Mouse (Mus musculus) ES-E14 (cell line): Measurements from ENCODE around the gene Trpm3. TPM values are rescaled to one million over a fixed set of nuclear protein-coding genes. Genes with fewer than 3 reads are reported as not detected.

ENCODE experiments used
- DNase-seq: peaks from one replicate; pipeline ENCODE4 v3.0.0-alpha.2; 2013; ENCODE audit warnings: low read depth, low spot score
- H3K27ac ChIP-seq: 2 replicates; pipeline ENCODE4 v1.5.1; 2012; ENCODE audit warnings: low read depth, mild to moderate bottlenecking, low read length, moderate library complexity, mixed read lengths; ENCODE audit not compliant: poor library complexity, insufficient read depth, severe bottlenecking
- H3K36me3 ChIP-seq: 2 replicates; pipeline ENCODE4 v1.6.1; 2012; ENCODE audit warnings: mild to moderate bottlenecking, low read length, moderate library complexity, mixed read lengths; ENCODE audit not compliant: control insufficient read depth, poor library complexity, insufficient read depth, severe bottlenecking
- H3K4me1 ChIP-seq, 2 experiments: fragments of 150-350 bp in 1 of 2; sonication (generic) in 1 of 2; 2 replicates each; pipeline ENCODE4 v1.6.1; 2012; ENCODE audit warnings: low read length in 2 of 2, mild to moderate bottlenecking in 1 of 2, mixed read lengths in 1 of 2; ENCODE audit not compliant: control insufficient read depth in 2 of 2, insufficient read depth in 2 of 2, poor library complexity in 1 of 2
- H3K4me3 ChIP-seq, 2 experiments: fragments of 150-350 bp in 1 of 2; sonication (generic) in 1 of 2; 2 replicates each; pipeline ENCODE4 v1.5.1; 2012; ENCODE audit warnings: low read length in 2 of 2, low read depth in 1 of 2, mild to moderate bottlenecking in 1 of 2, mixed read lengths in 1 of 2; ENCODE audit not compliant: insufficient read depth in 1 of 2, poor library complexity in 1 of 2, severe bottlenecking in 1 of 2
- H3K9ac ChIP-seq: 2 replicates; pipeline ENCODE4 v1.6.1; 2012; ENCODE audit warnings: low read depth, mild to moderate bottlenecking, low read length, mixed read lengths; ENCODE audit not compliant: poor library complexity, insufficient read depth, severe bottlenecking
- H3K9me3 ChIP-seq: fragments of 150-350 bp; sonication (generic); 2 replicates; pipeline ENCODE4 v1.6.1; 2012; ENCODE audit warnings: low read depth, mild to moderate bottlenecking, low read length; ENCODE audit not compliant: control insufficient read depth, insufficient read depth
- CHD2 ChIP-seq: IDR thresholded peaks from 2 replicates; pipeline ENCODE4 v1.6.1; 2014; ENCODE audit warnings: mild to moderate bottlenecking, low read depth, low read length, inconsistent platforms
- HCFC1 ChIP-seq: IDR thresholded peaks from 2 replicates; pipeline ENCODE4 v1.6.1; 2012; ENCODE audit warnings: low read length, inconsistent platforms, borderline replicate concordance; ENCODE audit not compliant: insufficient read depth
- MAFK ChIP-seq: IDR thresholded peaks from 2 replicates; pipeline ENCODE4 v1.6.1; 2014; ENCODE audit warnings: mild to moderate bottlenecking, low read depth, low read length, inconsistent platforms; ENCODE audit not compliant: insufficient read depth
- ZC3H11A ChIP-seq: IDR thresholded peaks from 2 replicates; pipeline ENCODE4 v1.6.1; 2012; ENCODE audit warnings: low read depth, mild to moderate bottlenecking, inconsistent platforms, low read length, borderline replicate concordance
- ZNF384 ChIP-seq: IDR thresholded peaks from 2 replicates; pipeline ENCODE4 v1.6.1; 2012; ENCODE audit warnings: low read depth, low read length, inconsistent platforms
- in situ Hi-C, 2 experiments: fragments of 600-800 bp; cut with MboI; formaldehyde crosslinking; loops; one replicate each; pipeline ENCODE4 v1.15.1; 2025; ENCODE audit warnings: low sequenced_read_pairs in 2 of 2, inconsistent platforms in 1 of 2; ENCODE audit not compliant: unreplicated experiment in 2 of 2
- total RNA-seq: library from RNA; depleted of rRNA; stranded (reverse); fragments of 300-350 nt; gene quantifications from 2 replicates; pipeline ENCODE4 v1.2.3, GENCODE M21; 2012

The Trpm3 gene
- total RNA-seq, 1 experiment: 0.22 TPM

- Histone ChIP-seq H3K4me1 (no peaks in the 10 kb centered on the region), H3K27ac (no peak overlapping the region), H3K36me3 (no peaks in the 10 kb centered on the region), H3K9ac (no peak overlapping the region), H3K4me3 (no peak overlapping the region), H3K9me3 (no peaks in the 10 kb centered on the region)
- in situ Hi-C loops: loop anchor here in 1 of 2 experiments (25.0 kb wide), 1 partner anchor 441 kb away; no protein-coding TSS in a partner anchor
- TF ChIP-seq ZC3H11A (no peak), ZNF384 (no peak), MAFK (no peak), CHD2 (no peak), HCFC1 (no peak)
- DNase-seq: no peak
Measured at GRCm38 (mm10) chr19:22303021-22303951, 164.4 kb downstream of the Trpm3 start.

- H3K4me1 ChIP-seq: no peaks in the 10 kb centered on the region
- no peak overlapping the region for H3K27ac ChIP-seq
- in situ Hi-C loops: loop anchor here in 1 of 2 experiments (25.0 kb wide), 1 partner anchor 442 kb away; no protein-coding TSS in a partner anchor
- no peaks in the 10 kb centered on the region for H3K36me3 ChIP-seq
- no peak overlapping the region; the same call in 1 of the 2 replicates for H3K9ac ChIP-seq
- DNase-seq: peak; percentile 66
- H3K4me3 ChIP-seq: peak overlapping the region in 1 of 2 experiments; percentile 30; a peak in 1 of 4 replicates
- no peaks in the 10 kb centered on the region for H3K9me3 ChIP-seq
- no peak for TF ChIP-seq CHD2
- TF ChIP-seq ZNF384: no peak
- no peak for TF ChIP-seq MAFK
- peak; percentile 67; the same call in 1 of the 2 replicates for TF ChIP-seq ZC3H11A
Measured at GRCm38 (mm10) chr19:22303952-22304655, 165.3 kb downstream of the Trpm3 start.

- DNase-seq: no peak
- Histone ChIP-seq H3K9ac (no peak overlapping the region), H3K4me3 (no peak overlapping the region), H3K4me1 (no peaks in the 10 kb centered on the region), H3K9me3 (no peaks in the 10 kb centered on the region), H3K36me3 (no peaks in the 10 kb centered on the region), H3K27ac (no peak overlapping the region)
- in situ Hi-C loops: loop anchor here in 1 of 2 experiments (25.0 kb wide), 1 partner anchor 446 kb away; no protein-coding TSS in a partner anchor
- TF ChIP-seq ZNF384: no peak
- TF ChIP-seq ZC3H11A: no peak
- TF ChIP-seq HCFC1: no peak
- TF ChIP-seq MAFK: no peak
- no peak for TF ChIP-seq CHD2
Measured at GRCm38 (mm10) chr19:22308081-22308480, 169.2 kb downstream of the Trpm3 start.

DNA sequence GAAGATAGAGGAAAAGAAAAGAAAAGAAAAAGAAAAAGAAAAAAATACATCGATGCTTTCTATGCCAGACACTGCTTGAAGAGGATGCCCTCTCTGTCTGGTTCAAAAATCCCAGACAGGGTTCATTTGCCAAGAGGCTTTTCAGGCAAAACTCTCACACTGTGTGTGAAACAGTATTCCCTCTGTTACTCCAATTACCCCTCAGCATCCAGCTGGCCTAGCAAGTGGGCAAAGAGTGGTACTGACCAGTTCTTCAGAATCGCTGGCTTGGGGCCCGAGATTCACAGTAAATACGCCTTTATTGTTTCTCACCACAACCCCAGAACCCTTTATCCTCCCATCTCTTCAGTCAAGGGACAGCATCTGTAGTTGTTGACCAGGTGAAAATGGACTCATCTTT lies 178.5 kb downstream of the Trpm3 start:
- no peak for TF ChIP-seq HCFC1
- no peak for TF ChIP-seq ZNF384
- TF ChIP-seq MAFK: no peak
- no peak for TF ChIP-seq ZC3H11A
- TF ChIP-seq CHD2: no peak
- Histone ChIP-seq H3K36me3 (no peaks in the 10 kb centered on the region), H3K4me3 (no peak overlapping the region), H3K27ac (no peak overlapping the region), H3K9me3 (no peaks in the 10 kb centered on the region), H3K9ac (no peak overlapping the region), H3K4me1 (no peaks in the 10 kb centered on the region)
- no peak for DNase-seq
- in situ Hi-C loops: loop anchor here in 1 of 2 experiments (25.0 kb wide), 1 partner anchor 455 kb away; no protein-coding TSS in a partner anchor
